Mouse (Mus musculus) heart, adult 2 months (tissue): ENCODE measurements at regions not wholly inside any gene's neighbourhood (a gene's known extent, or its start where the extent isn't known, plus 50 kb on each side); places are given as distances from the start of the nearest gene placed in this dataset.

Experiments
- DNase-seq, 2 experiments: peaks; one replicate each; pipeline ENCODE4 v3.0.0; 2021
- H3K27ac ChIP-seq: fragments of 200-600 bp; 2 replicates; pipeline ENCODE4 v1.8.1; 2022
- H3K27me3 ChIP-seq: fragments of 200-500 bp; 2 replicates; pipeline ENCODE4 v1.6.1; 2012; ENCODE audit warnings: mild to moderate bottlenecking, low read length, inconsistent platforms, mixed read lengths; ENCODE audit not compliant: control insufficient read depth, insufficient read depth
- H3K36me3 ChIP-seq: fragments of 200-500 bp; 2 replicates; pipeline ENCODE4 v1.6.1; 2012; ENCODE audit warnings: low read length, inconsistent platforms; ENCODE audit not compliant: control insufficient read depth, insufficient read depth
- H3K4me1 ChIP-seq: fragments of 200-500 bp; 2 replicates; pipeline ENCODE4 v1.6.1; 2011; ENCODE audit warnings: low read length; ENCODE audit not compliant: control insufficient read depth, insufficient read depth
- H3K4me3 ChIP-seq: fragments of 200-600 bp; 2 replicates; pipeline ENCODE4 v1.8.1; 2022
- H3K79me2 ChIP-seq: fragments of 200-500 bp; replicated peaks from 2 replicates; pipeline ENCODE4 v1.6.1; 2012; ENCODE audit warnings: mild to moderate bottlenecking, inconsistent platforms, low read length, moderate library complexity, mixed read lengths; ENCODE audit not compliant: control insufficient read depth, insufficient read depth
- H3K9ac ChIP-seq: fragments of 200-500 bp; 2 replicates; pipeline ENCODE4 v1.6.1; 2012; ENCODE audit warnings: low read depth, mild to moderate bottlenecking, control low read depth, inconsistent platforms, low read length, mixed read lengths
- CTCF ChIP-seq: fragments of 200-600 bp; IDR thresholded peaks from 2 replicates; pipeline ENCODE4 v1.8.1; 2022; ENCODE audit warnings: antibody characterized with exemption, mild to moderate bottlenecking, moderate library complexity
- EP300 ChIP-seq: fragments of 200-500 bp; IDR thresholded peaks from 2 replicates; pipeline ENCODE4 v1.6.1; 2011; ENCODE audit warnings: low read depth, low read length, control low read depth; ENCODE audit not compliant: insufficient read depth
- POLR2A ChIP-seq: fragments of 200-500 bp; IDR thresholded peaks from 2 replicates; pipeline ENCODE4 v1.6.1; 2011; ENCODE audit warnings: mild to moderate bottlenecking, low read depth, low read length, control low read depth; ENCODE audit not compliant: insufficient read depth
- WGBS: fragments of 180-500 bp; shearing (Covaris S2); methylation state at CpG from one replicate; pipeline ENCODE4 v1.1.7; 2018; 5-methylcytosine and 5-hydroxymethylcytosine counted together
- intact Hi-C: fragments of 180-260 bp; cut with DNase I; formaldehyde crosslinking; loops from one replicate; pipeline ENCODE4 v1.15.1; 2025

- Histone ChIP-seq H3K79me2 (no peaks in the 10 kb centered on the region), H3K27ac (no peak overlapping the region), H3K27me3 (no peaks in the 10 kb centered on the region), H3K4me1 (no peaks in the 10 kb centered on the region), H3K4me3 (no peak overlapping the region), H3K9ac (no peak overlapping the region), H3K36me3 (no peaks in the 10 kb centered on the region)
- 74% methylated on average over 3 of the region's 3 CpGs for WGBS
- intact Hi-C loops, result no loop called here
- TF ChIP-seq POLR2A (no peak), EP300 (no peak), CTCF (no peak)
- DNase-seq, result no peak
These were observed 183.1 kb upstream of the Adcy2 start for GRCm38 (mm10) chr13:69182478-69182877.

GRCm38 (mm10) chr13:69190661-69191060, 191.3 kb upstream of the Adcy2 start:
- Histone ChIP-seq H3K9ac (no peak overlapping the region), H3K4me1 (no peaks in the 10 kb centered on the region), H3K27me3 (no peaks in the 10 kb centered on the region), H3K4me3 (no peak overlapping the region), H3K36me3 (no peaks in the 10 kb centered on the region), H3K27ac (no peak overlapping the region), H3K79me2 (no peaks in the 10 kb centered on the region)
- DNase-seq, result no peak
- 45% methylated on average over 3 of the region's 3 CpGs for WGBS
- TF ChIP-seq CTCF (no peak), POLR2A (no peak), EP300 (no peak)
- intact Hi-C loops, result no loop called here

- no peaks in the 10 kb centered on the region for H3K79me2 ChIP-seq
- TF ChIP-seq EP300 (no peak), POLR2A (no peak), CTCF (no peak)
- H3K27ac ChIP-seq, result no peak overlapping the region
- H3K4me1 ChIP-seq, result no peaks in the 10 kb centered on the region
- 13% methylated on average over 4 of the region's 4 CpGs for WGBS
- DNase-seq, result no peak
- H3K9ac ChIP-seq, result no peak overlapping the region
- intact Hi-C loops, result no loop called here
- no peak overlapping the region for H3K4me3 ChIP-seq
- H3K36me3 ChIP-seq, result no peaks in the 10 kb centered on the region
- H3K27me3 ChIP-seq, result no peaks in the 10 kb centered on the region
These were observed 197.1 kb upstream of the Adcy2 start for GRCm38 (mm10) chr13:69196464-69196871.

GRCm38 (mm10) chr13:69207741-69208568, 208.6 kb upstream of the Adcy2 start:
- Histone ChIP-seq H3K9ac (no peak overlapping the region), H3K4me3 (no peak overlapping the region), H3K79me2 (no peaks in the 10 kb centered on the region), H3K27me3 (no peaks in the 10 kb centered on the region), H3K27ac (no peak overlapping the region), H3K36me3 (no peaks in the 10 kb centered on the region), H3K4me1 (no peaks in the 10 kb centered on the region)
- DNase-seq, result no peak
- intact Hi-C loops, result no loop called here
- no peak for TF ChIP-seq POLR2A
- no peak for TF ChIP-seq CTCF
- TF ChIP-seq EP300, result no peak
- WGBS, result 67% methylated on average over 10 of the region's 10 CpGs

- H3K27ac ChIP-seq, result no peak overlapping the region
- H3K36me3 ChIP-seq, result no peaks in the 10 kb centered on the region
- intact Hi-C loops, result no loop called here
- no peak overlapping the region for H3K9ac ChIP-seq
- TF ChIP-seq EP300 (no peak), POLR2A (no peak), CTCF (no peak)
- no peak for DNase-seq
- H3K27me3 ChIP-seq, result no peaks in the 10 kb centered on the region
- no peak overlapping the region for H3K4me3 ChIP-seq
- WGBS, result 80% methylated on average over 4 of the region's 4 CpGs
- no peaks in the 10 kb centered on the region for H3K79me2 ChIP-seq
- H3K4me1 ChIP-seq, result no peaks in the 10 kb centered on the region
These were observed 209.2 kb upstream of the Adcy2 start for GRCm38 (mm10) chr13:69208569-69208881.

GRCm38 (mm10) chr13:69216579-69216978, 217.2 kb upstream of the Adcy2 start:
- Histone ChIP-seq H3K4me3 (no peak overlapping the region), H3K27ac (no peak overlapping the region), H3K4me1 (no peaks in the 10 kb centered on the region), H3K9ac (no peak overlapping the region), H3K36me3 (no peaks in the 10 kb centered on the region), H3K27me3 (no peaks in the 10 kb centered on the region), H3K79me2 (no peaks in the 10 kb centered on the region)
- no peak for DNase-seq
- 71% methylated on average over 3 of the region's 3 CpGs for WGBS
- intact Hi-C loops, result no loop called here
- TF ChIP-seq CTCF, result no peak
- TF ChIP-seq EP300, result no peak
